ENCODE assay signal across 14 mouse cellular contexts in the genomic region with DNA sequence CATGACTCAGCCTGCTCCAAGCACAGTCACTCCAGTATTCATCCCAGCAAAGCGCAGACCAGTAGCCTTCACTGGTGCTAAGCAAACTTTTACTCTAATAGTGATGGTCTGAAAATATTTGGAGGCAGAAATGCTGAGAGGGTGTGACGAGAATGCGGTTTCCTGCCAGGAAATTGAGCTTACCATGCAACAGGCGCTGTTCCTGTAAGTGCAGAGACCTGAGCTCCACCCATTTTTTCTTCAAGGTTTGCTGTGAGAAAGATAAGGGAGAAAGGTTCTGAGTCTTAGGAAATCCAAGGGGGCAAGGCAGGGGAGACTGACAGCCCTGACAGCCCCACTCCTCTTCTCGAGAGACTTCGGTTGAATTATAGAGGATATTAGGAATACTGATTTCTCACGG. TPM values are rescaled to one million over a fixed set of nuclear protein-coding genes. Genes with fewer than 3 reads are reported as not detected.
DNase-seq lines count a peak whose midpoint lies in the region; ATAC-seq lines count a peak whose summit lies in the region.
"Had no signal": no experiment of that assay in that cellular context is flagged by ENCODE, and none has a peak within 500 bp of the region (broad histone marks: within the 10 kb centered on the region; RNA-seq: fewer than 3 reads in every experiment).

No protein-coding gene starts in this region.

- no peak overlapping the region for H3K9ac ChIP-seq in liver, embryonic 16.5 days (ENCODE audit: low read depth, low read length)
- H3K9ac ChIP-seq: hindbrain, embryonic 12.5 days had no signal

- H3K4me1 ChIP-seq in liver, embryonic 16.5 days (ENCODE audit: control insufficient read depth, low read depth, low read length): no peaks in the 10 kb centered on the region
- H3K4me1 ChIP-seq in embryonic facial prominence, embryonic 10.5 days: no peaks in the 10 kb centered on the region
- H3K4me1 ChIP-seq: hindbrain, embryonic 12.5 days had no signal

- intact Hi-C loops in gastrocnemius, postnatal 14 days (cut with DNase I; ENCODE audit: low total_unique reads): no loop called here
- intact Hi-C loops in heart, postnatal 14 days (cut with DNase I): no loop called here

- WGBS in liver, embryonic 16.5 days (ENCODE audit: insufficient replicate concordance): 16% methylated on average over 7 of the region's 7 CpGs
- 86% methylated on average over 7 of the region's 7 CpGs for WGBS in embryonic facial prominence, embryonic 10.5 days

- H3K36me3 ChIP-seq in liver, embryonic 16.5 days (ENCODE audit: control insufficient read depth, insufficient read depth): no peaks in the 10 kb centered on the region
- peaks cover 28% of the 10 kb centered on the region for H3K36me3 ChIP-seq in splenic B cell, adult 2 months (ENCODE audit: control insufficient read depth, insufficient read depth, low read length, poor library complexity, severe bottlenecking)
- H3K36me3 ChIP-seq in embryonic facial prominence, embryonic 10.5 days (replicated peaks): no peaks in the 10 kb centered on the region
- H3K36me3 ChIP-seq: hindbrain, embryonic 12.5 days had no signal

- peak; percentile 66 for ATAC-seq in activated CD4-positive, CD25-positive, alpha-beta regulatory T cell, adult 4 months
- no peak for ATAC-seq in liver, embryonic 16.5 days (ENCODE audit: low read depth)

- DNase-seq in cerebellum, adult 11-12 months: peak; percentile 26
- no peak for DNase-seq in cerebellum, postnatal 4 days (ENCODE audit: low spot score in 2 of 2)
- peak; percentile 81 for DNase-seq in splenic B cell, adult 2 months (ENCODE audit: low read depth, low spot score)
- DNase-seq in embryonic facial prominence, embryonic 10.5 days (ENCODE audit: low spot score): no peak
- no peak for DNase-seq in gastrocnemius, postnatal 14 days
- no peak for DNase-seq in heart, postnatal 14 days
- DNase-seq: adrenal gland, postnatal 25 days; cerebellum, postnatal 36 days; kidney, postnatal 10 days; retina, postnatal 1 day had no signal

- H3K27me3 ChIP-seq in liver, embryonic 16.5 days (ENCODE audit: control insufficient read depth, insufficient read depth, low read depth, low read length): no peaks in the 10 kb centered on the region
- no peaks in the 10 kb centered on the region for H3K27me3 ChIP-seq in splenic B cell, adult 2 months (ENCODE audit: control insufficient read depth, insufficient read depth, low read length, poor library complexity, severe bottlenecking)
- no peaks in the 10 kb centered on the region for H3K27me3 ChIP-seq in embryonic facial prominence, embryonic 10.5 days (replicated peaks; ENCODE audit: low read depth, poor library complexity, severe bottlenecking)
- H3K27me3 ChIP-seq: hindbrain, embryonic 12.5 days had no signal

- H3K27ac ChIP-seq in liver, embryonic 16.5 days (ENCODE audit: low read length): no peak overlapping the region
- no peak overlapping the region for H3K27ac ChIP-seq in embryonic facial prominence, embryonic 10.5 days (replicated peaks)
- H3K27ac ChIP-seq: hindbrain, embryonic 12.5 days; macrophage had no signal

- 0 out of 2 replicates have a peak overlapping the region, but pooled peaks have one; percentile 6 for H3K4me2 ChIP-seq in liver, embryonic 16.5 days (ENCODE audit: low read depth, low read length)
- H3K4me2 ChIP-seq: hindbrain, embryonic 12.5 days had no signal

- no peak overlapping the region for H3K4me3 ChIP-seq in liver, embryonic 16.5 days (ENCODE audit: low read depth, low read length)
- no peak overlapping the region for H3K4me3 ChIP-seq in embryonic facial prominence, embryonic 10.5 days
- H3K4me3 ChIP-seq: hindbrain, embryonic 12.5 days had no signal

- no peaks in the 10 kb centered on the region for H3K9me3 ChIP-seq in liver, embryonic 16.5 days (replicated peaks; ENCODE audit: control insufficient read depth, low read length)
- H3K9me3 ChIP-seq in embryonic facial prominence, embryonic 10.5 days: no peaks in the 10 kb centered on the region
- H3K9me3 ChIP-seq: hindbrain, embryonic 12.5 days had no signal

RNA-seq across cellular contexts. Expression of a gene that starts 57.7 kb away (rescaled TPM):
- 100 to 1,000 TPM; 474 to 522 TPM for polyA plus RNA-seq in activated CD4-positive, CD25-positive, alpha-beta regulatory T cell, adult 4 months (2017; shearing (Covaris generic))
- polyA plus RNA-seq in liver, embryonic 16.5 days (2015; fragmentation: Nextera tagmentation; extraction: Ambion mirVana): 4.0 and 4.3 TPM in 2 replicates
- 0.15 and 0.80 TPM in 2 replicates for polyA plus RNA-seq in embryonic facial prominence, embryonic 10.5 days (2016; fragmentation: Nextera tagmentation; extraction: Ambion mirVana)
- total RNA-seq in gastrocnemius, postnatal 14 days (2021): under 1 TPM; 0.13 to 0.37 TPM
- 1 to 10 TPM; 1.1 to 4.7 TPM for total RNA-seq in heart, postnatal 14 days (2021)

Comparison
In these comparisons a context has a peak if more than half of its experiments do, and no peak if none do; other contexts are left out.
1. DNase-seq: peak in cerebellum, adult 11-12 months (single experiment) and splenic B cell, adult 2 months (single experiment); none in cerebellum, postnatal 4 days (0 of 2), embryonic facial prominence, embryonic 10.5 days (single experiment), gastrocnemius, postnatal 14 days (single experiment) and heart, postnatal 14 days (0 of 2).
2. RNA of a gene that starts 57.7 kb away (polyA plus RNA-seq): 474 to 522 TPM in activated CD4-positive, CD25-positive, alpha-beta regulatory T cell, adult 4 months; 4.0 to 4.3 TPM in liver, embryonic 16.5 days and 0.15 to 0.80 TPM in embryonic facial prominence, embryonic 10.5 days; every median in the first group is over 10 times any median in the second.